Mouse (Mus musculus): Measurements from ENCODE around the gene Shisa5.

GRCm38 (mm10) chr9:108999167-108999526, 39.2 kb upstream of the Shisa5 start:
- TF ChIP-seq CTCF (IDR thresholded peaks at IDR 0.05; ENCODE audit: low read depth, low read length) (no peak), TAL1 (conservative IDR thresholded peaks at IDR 0.05; ENCODE audit: low read depth, low read length) (no peak), POLR2AphosphoS5 (IDR thresholded peaks at IDR 0.05; ENCODE audit: insufficient replicate concordance, low read depth, low read length) (no peak), GATA1 (IDR thresholded peaks at IDR 0.05; ENCODE audit: borderline replicate concordance, low read length) (no peak), GATA2 (IDR thresholded peaks at IDR 0.05; ENCODE audit: borderline replicate concordance, low read depth, low read length) (no peak)

Measured in G1E (cell line).